Mouse (Mus musculus) G1E (cell line): Measurements from ENCODE around the gene Recql5.

Source experiments
- CTCF ChIP-seq: IDR thresholded peaks from 2 replicates; pipeline ENCODE4 v1.5.1; 2012; ENCODE audit warnings: low read depth, low read length, inconsistent platforms, mixed read lengths
- GATA2 ChIP-seq: IDR thresholded peaks from 2 replicates; pipeline ENCODE4 v1.6.1; 2012; ENCODE audit warnings: low read depth, low read length, inconsistent platforms, borderline replicate concordance
- POLR2AphosphoS5 ChIP-seq: IDR thresholded peaks from 2 replicates; pipeline ENCODE4 v1.6.1; 2012; ENCODE audit warnings: low read depth, low read length, inconsistent platforms; ENCODE audit not compliant: insufficient replicate concordance
- TAL1 ChIP-seq: conservative IDR thresholded peaks from 2 replicates; pipeline ENCODE4 v1.6.1; 2012; ENCODE audit warnings: low read depth, low read length, inconsistent platforms, mixed read lengths

DNA sequence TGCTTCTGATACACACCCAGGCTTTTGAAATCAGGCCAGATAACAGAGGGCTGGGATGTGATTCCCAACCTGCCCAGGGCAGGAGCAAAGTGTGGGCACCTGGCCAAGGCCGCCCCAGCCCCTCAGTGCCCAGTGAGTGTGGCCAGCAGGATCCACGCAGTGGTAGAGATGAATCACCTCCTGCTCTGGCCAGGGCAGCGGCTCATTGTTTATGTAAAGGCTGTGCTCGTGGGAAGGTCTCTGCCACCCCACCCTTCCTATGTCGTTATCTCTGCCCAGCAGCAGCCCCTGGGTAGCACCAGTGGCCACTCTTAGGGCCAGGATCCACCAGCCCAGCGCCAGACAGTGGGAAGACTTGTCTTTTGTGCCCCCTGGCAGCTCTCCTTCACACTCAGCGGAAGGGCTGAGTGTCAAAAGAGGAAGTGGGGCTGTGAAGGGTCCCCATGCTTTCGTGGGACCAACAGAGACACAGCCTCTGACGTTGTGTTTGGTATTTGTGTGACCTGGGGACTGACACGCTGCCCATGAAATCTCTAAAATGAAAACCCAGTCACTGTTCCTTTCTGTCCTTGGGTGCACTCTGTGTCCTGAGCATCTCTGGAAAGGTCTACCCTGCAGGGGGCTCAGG, 31.8 kb upstream of the Recql5 start:
- no peak for TF ChIP-seq CTCF
- no peak for TF ChIP-seq POLR2AphosphoS5
- no peak for TF ChIP-seq GATA2
- TF ChIP-seq TAL1 = no peak
